Mouse (Mus musculus): ENCODE measurements around the gene Sprr2i. TPM values are rescaled to one million over a fixed set of nuclear protein-coding genes. Genes with fewer than 3 reads are reported as not detected.

Gene Sprr2i
- not detected for total RNA-seq (2023)

DNA sequence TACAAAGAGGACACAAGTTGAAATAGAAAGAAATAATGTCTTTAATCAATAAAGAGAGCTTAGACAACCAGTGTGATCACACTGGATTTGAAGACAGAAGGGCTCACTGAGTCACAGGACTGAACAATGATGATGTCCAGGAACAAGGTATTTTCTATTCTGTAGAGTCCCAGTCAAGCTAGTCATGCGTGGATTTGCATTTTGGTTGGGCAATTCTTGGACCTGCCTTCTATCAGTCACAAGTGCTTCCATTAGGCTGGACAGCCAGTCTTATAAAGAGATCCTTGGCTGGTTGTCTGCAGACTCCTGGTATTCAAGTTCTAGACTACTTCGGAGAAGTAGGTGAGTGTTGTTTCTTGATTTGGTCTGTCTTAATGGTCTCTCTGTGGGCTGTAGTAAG, at the start of gene Sprr2i:
Sprr2i (plus strand) TSS at position 301 of the 400 bp plus-strand sequence.

DNA sequence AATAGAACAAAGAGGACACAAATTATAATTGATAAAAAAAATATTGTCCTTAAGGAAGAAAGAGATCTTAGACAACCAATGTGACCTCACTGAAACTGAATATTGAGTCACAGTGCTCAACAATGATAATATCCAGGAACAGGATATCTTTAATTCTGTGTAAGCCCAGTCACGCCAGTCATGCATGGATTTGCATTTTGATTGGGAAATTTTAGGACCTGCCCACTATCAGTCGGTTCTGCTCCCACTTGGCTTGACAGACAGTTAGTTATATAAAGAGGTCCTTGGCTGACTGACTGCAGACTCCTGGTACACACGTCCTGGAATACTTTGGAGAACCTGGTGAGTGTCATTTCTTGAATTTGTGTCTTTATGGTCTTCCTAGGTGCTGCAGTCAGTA, 42.9 kb upstream of the Sprr2i start, which contains the start of gene Sprr2f:
Sprr2f (plus strand) TSS at position 301 of the 400 bp plus-strand sequence.

DNA sequence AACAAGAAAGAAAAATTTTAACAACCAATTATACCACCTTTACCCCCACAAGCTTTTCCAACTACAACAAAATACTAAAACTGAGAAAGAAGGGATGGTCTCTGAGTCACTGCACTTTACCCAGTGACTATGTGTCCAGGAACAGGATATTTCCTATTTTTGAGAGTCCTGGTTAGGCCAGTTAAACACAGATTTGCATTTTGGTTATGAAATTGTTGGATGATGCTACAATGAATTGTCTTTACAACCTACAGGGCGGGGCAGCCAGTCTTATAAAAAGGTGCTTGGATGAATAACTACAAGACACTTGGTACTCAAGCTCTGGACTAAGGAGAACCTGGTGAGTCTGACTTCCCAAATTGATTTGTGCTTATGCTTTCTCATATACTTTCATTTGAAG, 22.4 kb upstream of the Sprr2i start, which contains the start of gene Sprr2h:
Sprr2h (plus strand) TSS at position 301 of the 400 bp plus-strand sequence.

DNA sequence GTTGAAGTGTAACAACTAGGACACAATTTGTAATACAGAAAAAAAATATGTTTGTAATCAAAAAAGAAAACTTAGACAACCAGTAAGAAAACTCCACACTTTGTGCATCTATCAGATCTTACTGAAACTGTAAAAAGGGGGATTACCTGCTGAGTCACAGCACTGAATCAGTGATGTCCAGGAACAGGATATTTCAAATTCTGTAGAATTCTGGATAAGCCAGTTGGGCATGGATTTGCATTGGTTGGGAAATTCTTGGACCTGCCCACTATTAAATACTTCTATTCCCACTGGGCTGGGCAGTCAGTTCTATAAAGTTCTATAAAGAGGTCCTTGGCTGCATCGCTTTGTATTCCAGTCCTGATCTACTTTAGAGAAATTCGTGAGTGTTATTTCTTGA, 10.0 kb downstream of the Sprr2i start, which contains the start of gene Sprr2j-ps:
Sprr2j-ps (plus strand) TSS at position 301 of the 400 bp plus-strand sequence.

DNA sequence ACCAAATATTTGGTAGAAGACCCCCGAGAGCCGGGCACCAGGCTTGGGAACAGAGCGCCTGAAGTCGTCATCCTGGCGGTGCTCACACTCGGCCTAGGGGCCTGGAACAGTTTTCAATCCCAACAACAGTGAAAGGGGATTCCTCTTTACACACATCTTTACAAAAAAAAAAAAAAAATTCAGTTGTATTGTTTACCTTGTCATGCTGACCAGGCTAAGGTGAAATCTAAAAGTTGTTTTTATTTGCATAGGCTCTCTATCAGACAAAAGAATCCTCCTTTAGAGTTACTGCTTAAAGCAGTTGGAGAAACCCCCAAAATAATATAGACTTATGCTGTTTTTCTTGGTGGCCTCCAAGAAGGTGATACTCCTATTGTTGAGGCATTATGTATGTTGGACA, 21.5 kb downstream of the Sprr2i start, which contains the start of gene Gm9774:
Gm9774 (minus strand) TSS at position 101 of the 400 bp plus-strand sequence.

DNA sequence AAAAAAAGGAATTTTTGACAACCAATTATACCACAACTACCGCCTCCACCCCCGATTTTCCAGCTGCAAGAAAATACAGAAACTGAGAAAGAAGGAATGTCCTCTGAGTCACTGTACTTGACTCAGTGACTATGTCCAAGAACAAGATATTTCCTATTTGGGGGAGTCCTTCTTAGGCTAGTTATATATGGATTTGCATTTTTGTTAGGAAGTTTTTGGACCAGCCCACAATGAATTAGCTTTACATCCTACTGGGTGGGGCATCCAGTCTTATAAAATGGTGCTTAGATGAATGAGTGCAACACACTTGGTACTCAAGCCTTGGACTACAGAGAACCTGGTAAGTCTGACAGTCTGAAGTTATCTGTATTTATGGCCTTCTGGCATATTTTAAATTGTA, 24.5 kb downstream of the Sprr2i start, which contains the start of gene Sprr2k:
Sprr2k (plus strand) TSS at position 301 of the 400 bp plus-strand sequence.

DNA sequence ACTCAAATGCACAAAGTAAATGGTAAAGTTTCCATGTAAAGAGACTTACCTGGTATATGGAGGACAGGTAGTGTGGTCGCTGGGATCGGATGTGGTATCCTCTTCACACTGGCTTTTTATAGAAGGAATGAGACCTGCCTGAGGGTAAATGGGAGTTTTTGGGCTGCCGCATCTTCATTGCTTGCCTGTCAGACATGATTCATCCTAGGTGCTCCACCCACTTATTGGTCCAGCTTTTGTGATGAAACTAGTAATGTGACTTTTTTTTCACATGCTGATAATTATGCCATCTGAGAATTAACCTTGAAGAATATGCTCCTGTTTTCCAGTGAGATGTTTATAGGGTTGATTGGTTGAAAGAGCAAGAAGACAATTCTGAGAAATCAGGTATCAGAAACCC, 30.9 kb downstream of the Sprr2i start, which contains the start of gene Sprr1b:
Sprr1b (minus strand) TSS at position 101 of the 400 bp plus-strand sequence.

DNA sequence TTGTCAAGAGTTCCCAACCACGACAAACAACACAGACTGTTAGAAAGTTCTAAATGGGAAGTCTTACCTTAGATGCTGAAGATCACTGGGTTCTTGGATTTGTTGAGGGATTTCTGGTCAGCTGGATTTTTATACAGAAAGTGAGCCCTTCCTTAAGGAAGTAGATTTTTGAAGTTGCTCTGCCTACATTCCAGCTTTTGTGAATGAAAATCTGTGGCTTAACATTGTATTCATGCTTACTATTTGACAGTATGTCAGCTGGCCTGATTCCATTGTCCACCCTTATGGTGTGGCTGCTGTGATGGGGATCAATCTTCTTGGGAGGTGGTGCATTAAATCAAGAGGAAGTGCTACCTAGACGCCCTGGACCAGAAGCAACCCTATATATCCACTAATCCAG, 50.8 kb downstream of the Sprr2i start, which contains the start of gene Sprr3:
Sprr3 (minus strand) TSS at position 101 of the 400 bp plus-strand sequence.

Other genes starting within 250 kb of the Sprr2i start
- gene Sprr2a1, start 192.2 kb upstream of the Sprr2i start, total RNA-seq (2023) = not detected
- gene Sprr2a2, start 192.1 kb upstream of the Sprr2i start, total RNA-seq (2023) = not detected
- gene Sprr2a3, start 122.6 kb upstream of the Sprr2i start, total RNA-seq (2023) = not detected
- not detected for gene Sprr2b, start 91.4 kb upstream of the Sprr2i start, total RNA-seq (2023)
- not detected for gene Sprr2d, start 68.9 kb upstream of the Sprr2i start, total RNA-seq (2023)
- not detected for gene Sprr2e, start 55.8 kb upstream of the Sprr2i start, total RNA-seq (2023)
- gene Sprr2f, start 42.8 kb upstream of the Sprr2i start, total RNA-seq (2023) = not detected
- not detected for gene Sprr2h, start 22.3 kb upstream of the Sprr2i start, total RNA-seq (2023)
- gene Sprr2j-ps, start 10.1 kb downstream of the Sprr2i start, total RNA-seq (2023) = not detected
- under 1 TPM in 1 of 2 experiments, not detected in 1; 0.90 TPM for gene Gm9774, start 21.4 kb downstream of the Sprr2i start, total RNA-seq (2023)
- not detected for gene Sprr2k, start 24.6 kb downstream of the Sprr2i start, total RNA-seq (2023)
- gene Sprr1b, start 30.8 kb downstream of the Sprr2i start, total RNA-seq (2023) = not detected
- not detected for gene Sprr3, start 50.7 kb downstream of the Sprr2i start, total RNA-seq (2023)
- gene Sprr1a, start 77.9 kb downstream of the Sprr2i start, total RNA-seq (2023) = not detected
- gene Sprr4, start 92.5 kb downstream of the Sprr2i start, total RNA-seq (2023) = not detected
- not detected for gene 2310046K23Rik, start 126.5 kb downstream of the Sprr2i start, total RNA-seq (2023)
- not detected for gene Ivl, start 165.7 kb downstream of the Sprr2i start, total RNA-seq (2023)
- not detected for gene Smcp, start 181.0 kb downstream of the Sprr2i start, total RNA-seq (2023)
- gene 2210017I01Rik, start 199.5 kb downstream of the Sprr2i start, total RNA-seq (2023) = not detected
- not detected for gene Lce6a, start 213.7 kb downstream of the Sprr2i start, total RNA-seq (2023)
- not detected for gene Lce1a1, start 240.3 kb downstream of the Sprr2i start, total RNA-seq (2023)
- gene Lce1b, start 248.9 kb downstream of the Sprr2i start, total RNA-seq (2023) = not detected